Mouse (Mus musculus) hindbrain, embryonic 13.5 days (tissue): ENCODE measurements at regions not wholly inside any gene's neighbourhood (a gene's known extent, or its start where the extent isn't known, plus 50 kb on each side); places are given as distances from the start of the nearest gene placed in this dataset.
A peak's percentile ranks its signal among the peaks of the same experiment; 100 is the strongest.
"Not testable (repeated sequence)": the region's sequence is repeated elsewhere in the genome, so short reads cannot be mapped to it uniquely, and the experiment has no call there.

Source experiments
- ATAC-seq: fragments of 200-750 bp; cut with Nextera tagmentation; 2 replicates; pipeline ENCODE4 v1.8.0; 2017; ENCODE audit warnings: moderate TSS enrichment; ENCODE audit not compliant: low FRiP score
- H3K27ac ChIP-seq: fragments of 300-500 bp; sonication (generic); 2 replicates; pipeline ENCODE4 v1.5.1; 2015; ENCODE audit warnings: inconsistent platforms, mild to moderate bottlenecking, moderate library complexity
- H3K27me3 ChIP-seq: fragments of 300-500 bp; sonication (generic); 2 replicates; pipeline ENCODE4 v1.6.1; 2015; ENCODE audit warnings: mild to moderate bottlenecking, inconsistent platforms
- H3K36me3 ChIP-seq: fragments of 300-500 bp; sonication (generic); 2 replicates; pipeline ENCODE4 v1.6.1; 2015; ENCODE audit warnings: mild to moderate bottlenecking, inconsistent platforms
- H3K4me1 ChIP-seq: fragments of 300-500 bp; sonication (generic); replicated peaks from 2 replicates; pipeline ENCODE4 v1.6.1; 2015; ENCODE audit warnings: inconsistent platforms
- H3K4me2 ChIP-seq: fragments of 300-500 bp; sonication (generic); 2 replicates; pipeline ENCODE4 v1.6.1; 2015; ENCODE audit warnings: inconsistent platforms, mild to moderate bottlenecking, moderate library complexity
- H3K4me3 ChIP-seq: fragments of 300-500 bp; sonication (generic); 2 replicates; pipeline ENCODE4 v1.5.1; 2015; ENCODE audit warnings: mild to moderate bottlenecking, inconsistent platforms
- H3K9ac ChIP-seq: fragments of 300-500 bp; sonication (generic); 2 replicates; pipeline ENCODE4 v1.6.1; 2015; ENCODE audit warnings: mild to moderate bottlenecking, inconsistent platforms
- H3K9me3 ChIP-seq: fragments of 300-500 bp; sonication (generic); 2 replicates; pipeline ENCODE4 v1.6.1; 2016; ENCODE audit warnings: inconsistent platforms
- WGBS: fragments of 180-500 bp; shearing (Covaris S2); methylation state at CpG from one replicate; pipeline ENCODE4 v1.1.7; 2015; 5-methylcytosine and 5-hydroxymethylcytosine counted together

DNA sequence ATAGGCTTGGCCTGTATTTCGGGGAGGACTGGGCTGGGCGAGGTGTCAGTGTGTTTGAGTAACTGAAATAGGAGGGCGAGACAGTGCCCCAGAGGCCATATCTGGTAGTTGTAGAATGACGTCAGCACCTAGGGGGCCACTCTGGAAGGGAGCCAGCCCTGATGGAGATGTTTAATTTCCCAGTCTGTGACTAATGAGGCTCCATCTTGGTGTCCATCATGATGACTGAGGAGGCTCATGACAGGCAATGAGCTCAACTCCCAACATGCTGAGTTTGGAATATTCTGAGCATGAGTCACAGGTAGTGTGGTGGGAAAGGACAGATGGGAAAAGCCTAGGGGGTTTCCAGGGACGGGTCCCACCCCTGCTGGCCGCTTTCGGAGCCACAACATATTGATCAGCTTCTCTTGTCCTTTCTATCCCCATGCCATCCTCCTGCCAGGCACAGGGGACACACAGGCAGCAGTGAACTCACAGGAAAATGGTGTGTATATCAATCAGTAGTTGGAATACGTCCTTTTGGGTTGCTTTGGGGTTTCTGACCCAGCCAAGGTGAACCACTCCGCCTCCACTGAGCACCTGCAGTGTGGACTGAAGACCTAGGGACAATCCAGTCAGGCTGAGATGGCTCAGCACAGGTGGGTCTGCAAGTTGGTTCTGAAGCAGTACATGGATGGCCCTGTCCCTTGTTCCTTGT, 222.5 kb downstream of the Matn1 start:
- H3K36me3 ChIP-seq: no peaks in the 10 kb centered on the region
- no peak overlapping the region for H3K4me3 ChIP-seq
- H3K27me3 ChIP-seq: peaks cover 7% of the 10 kb centered on the region; the same call in 1 of the 2 replicates
- no peak overlapping the region for H3K9ac ChIP-seq
- WGBS: 75% methylated on average over 9 of the region's 9 CpGs
- H3K4me1 ChIP-seq: peaks cover 16% of the 10 kb centered on the region
- no peak overlapping the region for H3K4me2 ChIP-seq
- H3K9me3 ChIP-seq: no peaks in the 10 kb centered on the region
- no peak overlapping the region for H3K27ac ChIP-seq
- no peak for ATAC-seq

- ATAC-seq: no peak
- no peaks in the 10 kb centered on the region for H3K36me3 ChIP-seq
- WGBS: 88% methylated on average over 2 of the region's 2 CpGs
Observed at GRCm38 (mm10) chr4:131167921-131168320, 223.7 kb downstream of the Matn1 start.

GRCm38 (mm10) chr4:131173783-131174460, 229.7 kb downstream of the Matn1 start:
- Histone ChIP-seq H3K27ac (peak overlapping the region; percentile 52; the same call in 1 of the 2 replicates), H3K9me3 (no peaks in the 10 kb centered on the region), H3K9ac (no peak overlapping the region), H3K36me3 (no peaks in the 10 kb centered on the region), H3K4me1 (peaks cover 20% of the 10 kb centered on the region), H3K4me3 (no peak overlapping the region), H3K27me3 (0 out of 2 replicates have a peak, but pooled peaks cover 3% of the 10 kb centered on the region), H3K4me2 (peak overlapping the region; percentile 6)
- WGBS: 57% methylated on average over 28 of the region's 28 CpGs
- ATAC-seq: no peak

More at GRCm38 (mm10) chr4:131167921-131168320, 223.7 kb downstream of the Matn1 start:
- H3K27ac ChIP-seq: no peak overlapping the region
- H3K4me2 ChIP-seq: no peak overlapping the region
- H3K27me3 ChIP-seq: peaks cover 3% of the 10 kb centered on the region; the same call in 1 of the 2 replicates
- H3K4me3 ChIP-seq: no peak overlapping the region
- H3K4me1 ChIP-seq: peaks cover 14% of the 10 kb centered on the region
- H3K9me3 ChIP-seq: no peaks in the 10 kb centered on the region
- no peak overlapping the region for H3K9ac ChIP-seq

- Histone ChIP-seq H3K36me3 (no peaks in the 10 kb centered on the region), H3K4me2 (no peak overlapping the region), H3K4me1 (peaks cover 31% of the 10 kb centered on the region), H3K9me3 (no peaks in the 10 kb centered on the region), H3K9ac (no peak overlapping the region), H3K27me3 (no peaks in the 10 kb centered on the region), H3K4me3 (no peak overlapping the region), H3K27ac (no peak overlapping the region)
- ATAC-seq: no peak
- 44% methylated on average over 3 of the region's 3 CpGs for WGBS
Observed at GRCm38 (mm10) chr4:131176701-131177100, 232.5 kb downstream of the Matn1 start.

DNA sequence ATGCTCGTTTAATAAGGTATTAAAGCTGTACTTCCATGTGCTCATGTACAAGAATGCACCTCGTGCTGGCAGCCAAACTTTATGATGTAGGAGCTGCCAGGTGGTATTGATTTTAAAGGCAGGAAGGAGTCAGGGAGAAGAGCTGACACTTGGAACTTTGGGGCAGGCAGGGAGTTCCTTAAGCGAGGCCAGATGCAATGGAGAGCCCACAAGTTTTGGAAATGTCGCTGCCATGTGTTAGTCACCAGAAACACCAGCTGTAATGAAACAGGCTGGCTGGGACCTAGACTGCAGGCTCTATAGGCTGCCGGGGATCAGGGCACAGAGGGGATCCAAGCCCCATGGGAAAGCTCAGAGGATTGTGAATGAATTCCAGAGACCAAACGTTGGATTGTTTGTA, 233.7 kb downstream of the Matn1 start:
- ATAC-seq: no peak
- Histone ChIP-seq H3K27ac (no peak overlapping the region), H3K36me3 (no peaks in the 10 kb centered on the region), H3K4me3 (no peak overlapping the region), H3K9me3 (no peaks in the 10 kb centered on the region), H3K4me1 (peaks cover 31% of the 10 kb centered on the region), H3K4me2 (no peak overlapping the region), H3K27me3 (0 out of 2 replicates have a peak, but pooled peaks cover 10% of the 10 kb centered on the region), H3K9ac (no peak overlapping the region)
- 65% methylated on average over 6 of the region's 6 CpGs for WGBS

DNA sequence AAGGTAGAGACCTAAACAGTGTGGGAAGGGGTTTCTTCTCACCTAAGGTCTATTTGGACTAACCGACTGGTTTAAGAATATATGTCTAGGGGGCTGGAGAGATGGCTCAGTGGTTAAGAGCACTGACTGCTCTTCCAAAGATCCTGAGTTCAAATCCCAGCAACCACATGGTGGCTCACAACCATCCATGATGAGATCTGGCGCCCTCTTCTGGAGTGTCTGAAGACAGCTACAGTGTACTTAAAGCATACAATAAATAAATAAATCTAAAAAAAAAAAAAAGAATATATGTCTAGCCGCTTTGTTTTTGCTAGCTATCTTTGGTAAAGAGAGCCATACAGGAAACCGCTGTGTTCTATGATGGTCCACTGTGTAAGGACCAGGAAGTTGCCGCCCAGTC, 234.5 kb downstream of the Matn1 start:
- H3K27ac ChIP-seq, H3K36me3 ChIP-seq, H3K4me2 ChIP-seq, ATAC-seq, H3K27me3 ChIP-seq, H3K9ac ChIP-seq, H3K4me3 ChIP-seq, H3K9me3 ChIP-seq: not testable (repeated sequence)
- peaks cover 31% of the 10 kb centered on the region for H3K4me1 ChIP-seq
- WGBS: 80% methylated on average over 5 of the region's 5 CpGs

GRCm38 (mm10) chr4:131188066-131188465, 243.9 kb downstream of the Matn1 start:
- no peak for ATAC-seq
- Histone ChIP-seq H3K27me3 (no peaks in the 10 kb centered on the region), H3K4me2 (no peak overlapping the region), H3K36me3 (no peaks in the 10 kb centered on the region), H3K27ac (no peak overlapping the region), H3K9me3 (no peaks in the 10 kb centered on the region), H3K4me3 (no peak overlapping the region), H3K9ac (no peak overlapping the region), H3K4me1 (peaks cover 9% of the 10 kb centered on the region)
- 91% methylated on average over 3 of the region's 3 CpGs for WGBS

GRCm38 (mm10) chr4:131191106-131191880, 247.1 kb downstream of the Matn1 start:
- 50% methylated on average over 13 of the region's 13 CpGs for WGBS
- no peaks in the 10 kb centered on the region for H3K9me3 ChIP-seq
- no peak overlapping the region for H3K27ac ChIP-seq
- no peak overlapping the region for H3K4me2 ChIP-seq
- H3K27me3 ChIP-seq: no peaks in the 10 kb centered on the region
- H3K9ac ChIP-seq: no peak overlapping the region
- no peak for ATAC-seq
- peaks cover 12% of the 10 kb centered on the region for H3K4me1 ChIP-seq
- H3K4me3 ChIP-seq: no peak overlapping the region
- no peaks in the 10 kb centered on the region for H3K36me3 ChIP-seq

- Histone ChIP-seq H3K36me3 (no peaks in the 10 kb centered on the region), H3K27me3 (no peaks in the 10 kb centered on the region), H3K4me1 (peaks cover 12% of the 10 kb centered on the region), H3K9me3 (no peaks in the 10 kb centered on the region), H3K4me3 (no peak overlapping the region), H3K4me2 (no peak overlapping the region), H3K27ac (no peak overlapping the region), H3K9ac (no peak overlapping the region)
- ATAC-seq: no peak
- 67% methylated on average over 20 of the region's 20 CpGs for WGBS
Observed at GRCm38 (mm10) chr4:131193900-131194419, 249.8 kb downstream of the Matn1 start.

GRCm38 (mm10) chr4:131196147-131196546, 252.0 kb downstream of the Matn1 start:
- H3K4me2 ChIP-seq: no peak overlapping the region
- H3K27me3 ChIP-seq: no peaks in the 10 kb centered on the region
- H3K27ac ChIP-seq: no peak overlapping the region
- 86% methylated on average over 4 of the region's 4 CpGs for WGBS
- H3K36me3 ChIP-seq: no peaks in the 10 kb centered on the region
- H3K4me3 ChIP-seq: no peak overlapping the region
- H3K4me1 ChIP-seq: peaks cover 8% of the 10 kb centered on the region
- H3K9me3 ChIP-seq: no peaks in the 10 kb centered on the region
- H3K9ac ChIP-seq: no peak overlapping the region
- no peak for ATAC-seq

DNA sequence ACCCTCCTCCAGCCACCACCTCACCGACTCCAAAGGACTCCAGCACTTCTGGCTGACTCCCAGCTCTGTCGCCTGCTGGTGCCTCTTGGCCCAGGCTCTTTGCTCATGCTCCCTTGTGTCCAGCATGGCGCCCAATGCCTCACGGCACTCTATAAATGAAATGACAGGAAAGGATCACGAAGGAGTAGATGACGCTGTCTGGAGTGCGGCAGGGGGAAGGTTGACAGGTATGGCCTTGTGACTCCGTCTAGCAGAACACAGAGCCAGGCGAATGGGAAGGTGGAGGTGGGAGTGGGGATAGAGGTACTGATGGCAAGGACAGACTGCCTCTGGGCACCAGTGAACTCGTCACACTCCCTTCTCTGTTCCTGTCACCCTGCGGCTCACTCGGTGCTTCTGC, 259.5 kb downstream of the Matn1 start:
- H3K4me2 ChIP-seq: no peak overlapping the region
- WGBS: 93% methylated on average over 12 of the region's 12 CpGs
- ATAC-seq: no peak
- H3K27ac ChIP-seq: no peak overlapping the region
- no peaks in the 10 kb centered on the region for H3K36me3 ChIP-seq
- no peak overlapping the region for H3K4me3 ChIP-seq
- no peak overlapping the region for H3K9ac ChIP-seq
- H3K9me3 ChIP-seq: no peaks in the 10 kb centered on the region
- H3K4me1 ChIP-seq: peaks cover 21% of the 10 kb centered on the region
- H3K27me3 ChIP-seq: peaks cover 5% of the 10 kb centered on the region; the same call in 1 of the 2 replicates

- no peak overlapping the region for H3K27ac ChIP-seq
- 81% methylated on average over 3 of the region's 3 CpGs for WGBS
- no peak overlapping the region for H3K4me3 ChIP-seq
- peaks cover 5% of the 10 kb centered on the region; the same call in 1 of the 2 replicates for H3K27me3 ChIP-seq
- no peak overlapping the region for H3K9ac ChIP-seq
- H3K36me3 ChIP-seq: no peaks in the 10 kb centered on the region
- peaks cover 27% of the 10 kb centered on the region for H3K4me1 ChIP-seq
- ATAC-seq: no peak
- H3K4me2 ChIP-seq: no peak overlapping the region
- no peaks in the 10 kb centered on the region for H3K9me3 ChIP-seq
Observed at GRCm38 (mm10) chr4:131204722-131205121, 260.5 kb downstream of the Matn1 start.
